Mouse (Mus musculus) myocyte (in vitro differentiated cells): ENCODE measurements at regions not wholly inside any gene's neighbourhood (a gene's known extent, or its start where the extent isn't known, plus 50 kb on each side); places are given as distances from the start of the nearest gene placed in this dataset.

Experiments
- H3K27me3 ChIP-seq: one replicate; pipeline ENCODE4 v1.6.1; 2011; ENCODE audit not compliant: control insufficient read depth, insufficient read depth, insufficient read length
- H3K36me3 ChIP-seq: one replicate; pipeline ENCODE4 v1.6.1; 2011; ENCODE audit not compliant: control insufficient read depth, insufficient read depth
- H3K4me2 ChIP-seq: one replicate; pipeline ENCODE4 v1.6.1; 2011; ENCODE audit warnings: low read depth, control low read depth
- H3K4me3 ChIP-seq: one replicate; pipeline ENCODE4 v1.5.1; 2011; ENCODE audit warnings: mild to moderate bottlenecking, control low read depth, moderate library complexity
- H3K79me2 ChIP-seq: one replicate; pipeline ENCODE4 v1.6.1; 2011; ENCODE audit not compliant: control insufficient read depth, insufficient read depth
- H3ac ChIP-seq: one replicate; pipeline ENCODE4 v1.6.1; 2011; ENCODE audit not compliant: control insufficient read depth, insufficient read length
- CEBPB ChIP-seq: IDR thresholded peaks from 2 replicates; pipeline ENCODE4 v1.6.1; 2011; ENCODE audit warnings: mild to moderate bottlenecking, moderate library complexity; ENCODE audit not compliant: poor library complexity, insufficient read depth, severe bottlenecking
- E2F4 ChIP-seq: IDR thresholded peaks from one replicate; pipeline ENCODE4 v1.6.1; 2011; ENCODE audit warnings: mild to moderate bottlenecking, control low read depth, moderate library complexity; ENCODE audit not compliant: insufficient read depth
- MAX ChIP-seq: IDR thresholded peaks from one replicate; pipeline ENCODE4 v1.6.1; 2011; ENCODE audit warnings: low read depth, mild to moderate bottlenecking, control low read depth
- MYOD1 ChIP-seq, 3 experiments: IDR thresholded peaks; one replicate each; pipeline ENCODE4 v1.6.1; 2011; ENCODE audit warnings: control low read depth in 2 of 3, low read depth in 2 of 3, mild to moderate bottlenecking in 2 of 3, moderate library complexity in 1 of 3; ENCODE audit not compliant: insufficient read length in 2 of 3, control insufficient read depth in 1 of 3
- MYOG ChIP-seq, 3 experiments: IDR thresholded peaks; one replicate each; pipeline ENCODE4 v1.6.1; 2011; ENCODE audit warnings: control low read depth in 2 of 3, low read depth in 2 of 3, mild to moderate bottlenecking in 2 of 3; ENCODE audit not compliant: insufficient read length in 2 of 3, control insufficient read depth in 1 of 3, insufficient read depth in 1 of 3
- POLR2A ChIP-seq: IDR thresholded peaks from one replicate; pipeline ENCODE4 v1.6.1; 2011; ENCODE audit warnings: low read depth, mild to moderate bottlenecking, control low read depth, moderate library complexity; ENCODE audit not compliant: insufficient read length
- POLR2AphosphoS2 ChIP-seq: IDR thresholded peaks from one replicate; pipeline ENCODE4 v1.6.1; 2011; ENCODE audit warnings: low read depth, control low read depth; ENCODE audit not compliant: insufficient read length
- REST ChIP-seq: IDR thresholded peaks from one replicate; pipeline ENCODE4 v1.6.1; 2011; ENCODE audit warnings: mild to moderate bottlenecking, control low read depth, moderate library complexity; ENCODE audit not compliant: insufficient read depth, insufficient read length
- SRF ChIP-seq: IDR thresholded peaks from one replicate; pipeline ENCODE4 v1.6.1; 2011; ENCODE audit warnings: low read depth; ENCODE audit not compliant: control insufficient read depth, insufficient read length
- TCF12 ChIP-seq: IDR thresholded peaks from one replicate; pipeline ENCODE4 v1.6.1; 2011; ENCODE audit warnings: mild to moderate bottlenecking, control low read depth; ENCODE audit not compliant: poor library complexity, insufficient read depth, severe bottlenecking
- TCF3 ChIP-seq: IDR thresholded peaks from one replicate; pipeline ENCODE4 v1.6.1; 2011; ENCODE audit warnings: low read depth, control low read depth; ENCODE audit not compliant: insufficient read length
- USF1 ChIP-seq: IDR thresholded peaks from one replicate; pipeline ENCODE4 v1.6.1; 2011; ENCODE audit warnings: low read depth, mild to moderate bottlenecking, control low read depth, moderate library complexity

DNA sequence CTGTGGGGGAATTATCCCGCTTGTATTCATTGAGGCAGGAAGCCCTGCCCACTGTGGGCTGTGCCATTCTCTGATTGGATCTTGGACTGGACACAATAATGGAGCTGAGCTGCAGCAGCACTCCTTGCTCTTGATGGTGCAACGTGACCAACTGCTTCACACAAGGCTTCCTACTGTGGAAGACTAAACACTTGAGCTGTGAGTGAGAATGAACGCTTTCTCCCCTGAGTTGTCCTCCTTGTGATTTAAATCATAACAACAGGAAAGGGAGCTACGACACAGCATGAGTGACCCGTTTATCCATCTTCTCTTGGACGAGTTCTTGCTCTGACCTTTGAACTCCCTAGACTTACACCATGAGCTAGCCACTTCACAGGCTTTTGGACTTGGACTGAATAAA lies 171.0 kb upstream of the Cops8 start:
- H3K4me2 ChIP-seq = no peak overlapping the region
- H3K4me3 ChIP-seq = no peak overlapping the region
- H3K27me3 ChIP-seq = no peaks in the 10 kb centered on the region
- no peaks in the 10 kb centered on the region for H3K79me2 ChIP-seq
- no peaks in the 10 kb centered on the region for H3K36me3 ChIP-seq
- H3ac ChIP-seq = no peak overlapping the region
- TF ChIP-seq E2F4 (no peak), MYOD1 (IDR thresholded peaks at IDR 0.05; ENCODE audit: control insufficient read depth in 1 of 3, insufficient read length in 2 of 3, low read depth in 2 of 3) (no peak)

DNA sequence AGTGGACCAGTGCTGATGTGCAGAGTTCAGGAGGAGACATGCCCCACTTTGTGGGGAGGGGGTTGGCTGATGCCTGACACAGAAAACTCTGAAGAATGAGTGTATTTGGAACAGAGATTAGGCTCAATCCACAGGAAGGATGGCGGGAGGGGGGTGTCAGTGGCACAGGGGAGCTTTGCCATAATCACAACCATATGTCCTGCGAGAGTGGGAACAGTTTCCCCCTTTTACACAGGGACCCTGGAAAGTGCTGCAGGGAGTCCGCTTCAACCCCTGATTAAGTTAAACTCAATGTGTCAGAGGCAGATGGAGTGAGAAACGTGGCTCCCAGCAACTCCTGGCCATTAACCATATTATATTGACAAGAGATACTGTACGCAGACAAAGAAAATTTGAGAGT lies 168.9 kb upstream of the Cops8 start:
- TF ChIP-seq MYOD1 (IDR thresholded peaks at IDR 0.05; ENCODE audit: control insufficient read depth in 1 of 3, insufficient read length in 2 of 3, low read depth in 2 of 3) (no peak), USF1 (no peak), TCF3 (no peak), MYOG (IDR thresholded peaks at IDR 0.05; ENCODE audit: control insufficient read depth in 1 of 3, insufficient read depth in 1 of 3, insufficient read length in 2 of 3, low read depth in 2 of 3) (no peak), POLR2A (no peak), CEBPB (no peak), TCF12 (no peak), SRF (no peak), POLR2AphosphoS2 (no peak), REST (no peak), E2F4 (no peak), MAX (no peak)
- no peak overlapping the region for H3K4me3 ChIP-seq
- no peak overlapping the region for H3K4me2 ChIP-seq
- no peak overlapping the region for H3ac ChIP-seq
- no peaks in the 10 kb centered on the region for H3K36me3 ChIP-seq
- no peaks in the 10 kb centered on the region for H3K79me2 ChIP-seq
- no peaks in the 10 kb centered on the region for H3K27me3 ChIP-seq

DNA sequence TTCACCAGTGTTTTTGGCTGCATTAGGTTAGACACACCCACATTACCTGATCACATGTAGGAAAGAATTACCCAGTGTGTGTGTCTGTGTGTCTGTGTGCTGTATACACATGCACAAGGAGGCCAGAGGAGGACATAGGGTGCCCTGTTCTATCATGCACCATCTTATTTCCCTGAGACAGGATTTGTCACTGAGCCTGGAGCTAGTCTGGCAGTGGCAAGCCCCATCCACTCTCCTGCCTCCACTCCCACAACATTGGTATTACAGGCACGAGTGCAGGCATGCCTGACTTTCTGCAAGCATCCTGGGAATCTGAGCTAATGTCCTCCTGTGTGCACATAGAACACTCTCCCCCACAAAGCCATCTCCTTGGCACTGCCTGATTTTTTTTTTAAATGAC lies 162.1 kb upstream of the Cops8 start:
- no peak overlapping the region for H3K4me3 ChIP-seq
- no peaks in the 10 kb centered on the region for H3K79me2 ChIP-seq
- no peaks in the 10 kb centered on the region for H3K36me3 ChIP-seq
- TF ChIP-seq TCF12 (no peak), TCF3 (no peak), MAX (no peak), SRF (no peak), MYOD1 (IDR thresholded peaks at IDR 0.05; ENCODE audit: control insufficient read depth in 1 of 3, insufficient read length in 2 of 3, low read depth in 2 of 3) (no peak), USF1 (no peak), POLR2A (no peak), E2F4 (no peak), CEBPB (no peak), REST (no peak), MYOG (IDR thresholded peaks at IDR 0.05; ENCODE audit: control insufficient read depth in 1 of 3, insufficient read depth in 1 of 3, insufficient read length in 2 of 3, low read depth in 2 of 3) (no peak), POLR2AphosphoS2 (no peak)
- H3ac ChIP-seq = no peak overlapping the region
- H3K27me3 ChIP-seq = no peaks in the 10 kb centered on the region
- no peak overlapping the region for H3K4me2 ChIP-seq

DNA sequence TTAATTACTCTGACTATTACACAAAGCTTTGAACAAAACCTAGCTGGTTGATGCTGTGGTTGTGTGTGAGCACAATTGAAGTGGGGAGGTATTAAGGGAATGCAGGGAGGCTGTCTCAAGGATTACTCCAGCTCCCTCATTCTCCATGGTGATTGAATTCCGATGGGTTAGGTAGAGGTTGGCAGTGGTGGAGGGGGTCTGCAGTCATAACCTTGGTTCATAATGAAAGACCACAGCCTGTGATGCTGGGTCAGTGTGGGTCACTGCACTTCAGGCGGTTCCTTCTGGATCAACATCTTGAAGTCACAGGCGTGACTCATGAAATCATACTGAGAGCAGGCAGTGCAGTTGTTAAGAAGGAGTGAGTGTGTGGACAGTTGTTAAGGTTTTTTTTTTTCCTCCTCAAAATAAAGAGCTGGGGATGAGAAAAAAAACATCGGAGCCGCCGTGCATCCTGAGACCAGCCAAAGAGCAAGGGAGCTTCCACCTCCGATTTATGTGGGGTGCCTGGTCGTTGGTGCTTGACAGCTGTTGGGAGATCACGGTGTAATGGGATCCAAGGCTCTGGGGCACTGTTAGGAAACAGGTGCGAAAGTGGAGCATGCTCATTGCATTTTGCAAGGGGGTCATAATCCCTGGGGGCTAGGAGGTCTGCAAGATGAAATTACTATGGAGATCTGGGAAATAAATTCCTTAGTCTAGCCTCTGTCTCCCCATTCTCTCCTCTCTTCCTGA lies 161.5 kb upstream of the Cops8 start:
- Histone ChIP-seq H3K27me3 (no peaks in the 10 kb centered on the region), H3K4me2 (peak overlapping the region; percentile 21), H3K79me2 (no peaks in the 10 kb centered on the region), H3K36me3 (no peaks in the 10 kb centered on the region), H3K4me3 (no peak overlapping the region), H3ac (no peak overlapping the region)
- TF ChIP-seq POLR2AphosphoS2 = no peak
- no peak for TF ChIP-seq POLR2A
- TF ChIP-seq USF1 = no peak
- TF ChIP-seq MYOG (IDR thresholded peaks at IDR 0.05; ENCODE audit: control insufficient read depth in 1 of 3, insufficient read depth in 1 of 3, insufficient read length in 2 of 3, low read depth in 2 of 3) = peak in 2 of 3 experiments; percentile 56 to 87
- TF ChIP-seq SRF = no peak
- no peak for TF ChIP-seq TCF12
- TF ChIP-seq MYOD1 (IDR thresholded peaks at IDR 0.05; ENCODE audit: control insufficient read depth in 1 of 3, insufficient read length in 2 of 3, low read depth in 2 of 3) = peak in 2 of 3 experiments; percentile 72 to 85
